Mouse (Mus musculus): ENCODE data around the gene Derl3.
A peak's percentile ranks its signal among the peaks of the same experiment; 100 is the strongest.

The Derl3 gene

DNA sequence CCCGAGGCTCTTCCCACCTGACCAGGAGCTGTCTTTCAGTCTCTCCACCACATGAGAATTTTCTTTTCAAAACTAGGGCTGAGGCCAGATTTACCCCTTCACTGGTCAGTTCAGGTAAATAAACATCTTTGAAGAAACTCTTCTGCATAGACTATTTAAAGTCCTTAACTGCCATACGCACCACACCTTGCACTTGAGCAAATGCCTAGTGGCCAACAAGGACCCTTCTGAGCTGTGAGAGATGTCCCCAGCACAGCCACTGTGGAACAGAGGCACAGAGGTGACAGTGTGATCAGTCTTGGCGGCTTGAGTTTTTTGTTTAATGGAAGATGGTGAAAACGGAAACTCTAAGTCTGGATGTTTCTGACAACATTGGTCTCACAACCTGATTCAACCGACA lies 25.8 kb downstream of the Derl3 start:
- no peak for DNase-seq

DNA sequence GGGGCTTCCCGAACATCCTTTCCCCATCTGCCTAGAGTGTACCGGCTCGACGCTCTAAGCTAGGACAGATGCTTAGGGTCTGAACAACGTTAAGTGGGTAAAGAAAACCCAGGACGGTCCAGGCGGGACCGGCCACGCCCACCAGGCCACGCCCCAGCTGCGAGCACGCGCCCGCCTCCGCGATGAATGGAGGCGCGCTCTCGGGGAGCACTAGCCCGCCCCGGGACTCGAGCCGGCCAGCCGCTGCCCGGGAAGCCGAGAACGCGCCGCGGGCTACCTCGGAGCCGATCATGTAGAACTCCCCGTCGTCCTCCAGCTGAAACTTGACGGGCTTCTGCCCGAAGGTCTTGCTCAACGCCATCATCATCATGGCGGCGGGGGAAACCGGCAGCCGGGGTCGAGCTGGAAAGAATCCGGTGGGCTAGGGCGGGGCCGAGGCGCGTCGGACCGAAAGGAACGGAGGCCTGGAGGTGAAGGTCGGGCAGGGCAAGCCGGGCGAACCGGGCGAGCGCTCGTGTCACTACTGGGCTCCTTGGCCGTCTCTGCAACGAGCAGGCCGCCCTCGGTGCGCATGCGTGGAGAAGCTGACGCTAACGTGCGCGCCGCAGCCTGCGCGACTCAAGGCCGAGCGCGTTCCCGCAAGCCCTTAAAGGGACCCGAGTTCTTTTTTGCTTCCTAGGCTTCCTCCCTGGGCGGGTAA lies 28.0 kb downstream of the Derl3 start, which contains the start of gene Smarcb1:
Gene Smarcb1, minus strand, starts transcription at position 592 of the 700 bp plus-strand sequence.
- DNase-seq = peak; percentile 97

- DNase-seq = peak; percentile 36
Measured at GRCm38 (mm10) chr10:75921726-75922560, 28.7 kb downstream of the Derl3 start.

DNA sequence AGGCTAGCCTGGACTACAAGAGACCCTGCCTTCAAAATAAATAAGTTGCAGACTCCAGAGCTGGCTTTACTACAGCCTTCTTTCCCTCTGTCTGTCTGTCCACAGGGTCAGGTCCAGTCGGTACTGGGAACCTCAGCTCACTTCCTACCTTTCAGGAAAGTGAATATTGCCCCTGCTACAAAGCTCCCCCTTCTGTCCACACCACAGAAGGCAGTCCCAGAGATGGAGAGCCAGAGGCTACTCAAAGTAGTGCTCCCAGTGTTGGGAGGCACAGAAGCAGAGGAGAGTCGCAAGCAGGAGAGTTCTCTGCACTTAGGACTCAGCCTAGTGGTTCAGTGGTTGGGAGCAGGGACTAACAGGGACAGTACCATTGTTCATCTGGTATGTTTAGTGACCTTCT lies 31.1 kb downstream of the Derl3 start:
- no peak for DNase-seq

- DNase-seq = no peak
Measured at GRCm38 (mm10) chr10:75926396-75926795, 33.2 kb downstream of the Derl3 start.

DNA sequence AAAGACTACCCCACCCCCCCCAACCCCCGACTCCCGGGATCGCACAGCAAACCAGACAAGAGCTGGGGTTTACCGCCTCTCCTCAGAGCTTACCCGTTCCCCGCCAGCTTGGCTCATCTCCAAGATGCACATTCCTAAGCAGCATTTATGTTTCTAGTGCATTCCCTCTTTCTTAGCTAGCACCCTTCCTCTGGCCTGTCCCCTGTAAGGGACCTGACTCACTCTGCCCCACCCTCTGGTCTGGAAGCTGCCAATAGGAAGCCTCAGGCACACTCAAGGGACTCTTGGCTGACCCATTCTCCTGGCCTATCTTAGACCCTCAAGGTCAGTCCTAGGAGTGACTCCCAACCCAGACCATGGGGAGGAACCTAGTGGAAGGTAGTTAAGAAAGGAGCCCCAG lies 37.1 kb downstream of the Derl3 start:
- DNase-seq = no peak

DNA sequence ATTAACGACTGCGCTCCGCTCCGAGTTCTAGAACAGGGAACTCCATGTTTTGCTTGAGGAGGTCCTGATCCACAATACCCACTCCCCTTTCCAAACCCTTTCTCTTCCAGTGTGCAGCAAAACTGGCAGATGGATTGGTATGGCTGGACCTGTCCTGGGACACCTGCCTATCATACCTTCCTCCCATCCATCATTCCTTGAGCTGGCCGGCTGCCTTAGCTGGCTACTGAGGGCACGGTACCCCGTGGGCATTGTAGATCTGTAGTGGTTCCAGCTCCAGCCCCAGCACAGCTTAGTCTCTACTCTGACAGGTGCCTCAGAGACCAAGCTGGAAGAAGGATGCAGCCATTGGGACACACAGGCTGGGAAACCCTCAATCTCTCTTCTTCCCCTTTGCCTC lies 38.1 kb downstream of the Derl3 start:
- DNase-seq = no peak

- peak; percentile 76 for DNase-seq
Measured at GRCm38 (mm10) chr10:75932081-75932678, 39.0 kb downstream of the Derl3 start.

- no peak for DNase-seq
Measured at GRCm38 (mm10) chr10:75932891-75933290, 39.7 kb downstream of the Derl3 start, which contains the start of gene Chchd10. TSS of gene Chchd10 (plus strand) at chr10:75933130.

DNA sequence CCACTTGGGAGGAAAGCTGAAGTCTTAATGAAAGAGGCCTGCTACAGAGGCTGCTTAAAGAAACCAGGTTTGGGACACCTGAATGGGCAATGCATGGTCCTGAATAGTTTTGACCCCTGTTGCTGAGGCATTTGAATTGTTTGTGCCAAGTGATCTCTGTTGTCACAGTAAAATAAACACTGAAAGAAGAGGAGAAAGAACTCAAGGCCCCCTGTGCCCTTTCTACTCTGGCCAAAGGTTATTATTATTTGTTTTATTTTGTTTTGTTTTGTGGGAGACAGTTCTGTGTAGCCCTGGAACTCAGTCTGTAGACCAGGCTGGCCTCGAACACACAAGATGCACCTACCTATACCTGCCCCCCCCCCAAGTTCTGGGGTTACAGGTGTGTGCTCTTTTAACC lies 41.8 kb downstream of the Derl3 start:
- DNase-seq = no peak

GRCm38 (mm10) chr10:75935680-75936541 lies 42.7 kb downstream of the Derl3 start, which contains the start of gene Mmp11:
TSS of gene Mmp11 (minus strand) at chr10:75936496.
- peak; percentile 94 for DNase-seq

- no peak for DNase-seq
Measured at GRCm38 (mm10) chr10:75936909-75937667, 43.9 kb downstream of the Derl3 start.

- peak; percentile 73 for DNase-seq
Measured at GRCm38 (mm10) chr10:75937851-75938643, 44.8 kb downstream of the Derl3 start.

- DNase-seq = peak; percentile 90
Measured at GRCm38 (mm10) chr10:75939481-75940234, 46.4 kb downstream of the Derl3 start.

DNA sequence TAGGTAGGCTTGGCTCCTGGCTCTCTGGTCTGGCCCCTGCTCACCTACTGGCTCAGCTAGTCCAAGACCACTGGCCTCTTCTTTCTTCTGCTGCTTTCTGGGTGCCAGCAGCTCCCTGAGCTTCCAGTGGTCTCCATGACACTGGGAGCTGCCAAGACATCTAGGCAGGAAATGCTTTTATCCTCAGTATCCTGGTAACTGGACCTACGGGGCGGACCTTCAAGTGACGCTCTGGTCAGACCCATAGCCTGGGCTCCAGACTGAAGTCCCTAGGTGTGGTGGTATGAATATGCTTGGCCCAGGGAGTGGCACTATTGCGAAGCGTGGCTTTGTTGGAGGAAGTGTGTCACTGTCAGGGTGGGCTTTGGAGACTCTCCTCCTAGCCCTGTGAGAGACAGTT lies 47.3 kb downstream of the Derl3 start, which contains the start of gene Gm867:
Gene Gm867, minus strand, starts transcription at position 153 of the 400 bp plus-strand sequence.
- DNase-seq = no peak

- no peak for DNase-seq
Measured at GRCm38 (mm10) chr10:75941042-75941824, 48.0 kb downstream of the Derl3 start.

GRCm38 (mm10) chr10:75942736-75943477 lies 49.7 kb downstream of the Derl3 start, which contains the start of gene Vpreb3:
TSS of gene Vpreb3 (plus strand) at chr10:75943057.
- DNase-seq = no peak

- DNase-seq = no peak
Measured at GRCm38 (mm10) chr10:75944066-75944772, 51.0 kb downstream of the Derl3 start.
